Mouse (Mus musculus) liver, adult (tissue): ENCODE measurements around the gene Fndc5.

Experiments used
- GATA4 ChIP-seq: IDR thresholded peaks from 2 replicates; pipeline ENCODE4 v1.6.1; 2014; ENCODE audit warnings: mild to moderate bottlenecking, low read length; ENCODE audit not compliant: insufficient replicate concordance

Fndc5 gene

DNA sequence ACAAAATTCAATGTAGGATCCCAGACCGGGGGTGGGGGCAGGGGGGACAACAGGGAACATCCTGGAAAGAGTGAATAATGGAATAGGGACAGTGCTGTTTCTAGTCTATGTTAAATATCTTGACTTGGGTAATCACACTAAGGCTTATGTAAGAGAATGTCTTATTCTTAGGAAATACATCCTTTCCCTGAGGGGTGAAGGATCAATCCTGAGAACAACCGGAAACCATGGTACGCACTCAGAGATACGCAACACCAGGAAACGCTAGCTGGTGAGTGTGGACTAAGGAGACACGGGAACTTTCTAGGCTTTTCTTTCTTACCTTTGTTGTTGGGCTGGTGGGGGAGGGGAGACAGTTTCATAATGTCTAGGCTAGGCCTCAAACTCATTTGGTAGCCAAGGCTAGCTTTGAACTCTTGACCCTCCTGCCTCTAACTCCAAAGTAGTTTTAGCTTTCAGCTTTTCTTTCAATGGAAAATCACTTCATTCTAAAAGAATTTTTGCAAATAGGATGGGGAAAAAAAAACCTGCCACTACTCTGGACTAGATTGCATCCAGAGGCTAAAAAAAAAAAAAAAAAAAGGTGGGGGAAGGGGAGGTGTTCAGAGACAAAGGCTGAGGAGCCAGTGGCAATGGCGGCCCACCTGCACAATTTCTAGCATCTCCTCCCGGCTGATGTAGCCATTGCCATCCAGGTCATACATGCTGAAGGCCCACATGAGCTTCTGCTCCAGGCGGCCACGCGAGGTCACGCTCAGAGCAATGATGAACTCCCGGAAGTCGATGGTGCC, 18.9 kb upstream of the Fndc5 start:
- TF ChIP-seq GATA4, result no peak

DNA sequence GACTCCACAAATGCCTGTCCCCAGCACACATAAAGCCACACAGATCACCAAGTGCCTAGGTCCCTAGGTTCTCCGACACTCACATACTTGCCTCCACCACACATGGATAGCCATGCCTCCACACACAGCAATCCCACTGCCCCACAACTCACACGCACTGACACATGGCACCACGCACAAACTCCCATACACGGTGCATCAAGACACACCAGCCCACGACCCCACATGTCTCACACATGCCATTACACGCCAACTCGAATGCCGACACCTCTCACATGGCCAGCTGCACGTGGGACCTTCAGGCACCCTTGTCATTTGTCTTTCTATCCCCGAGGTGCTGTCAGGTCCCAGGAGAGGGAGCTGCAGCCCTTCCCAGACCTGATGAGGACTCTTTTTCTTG, 17.1 kb upstream of the Fndc5 start:
- no peak for TF ChIP-seq GATA4

DNA sequence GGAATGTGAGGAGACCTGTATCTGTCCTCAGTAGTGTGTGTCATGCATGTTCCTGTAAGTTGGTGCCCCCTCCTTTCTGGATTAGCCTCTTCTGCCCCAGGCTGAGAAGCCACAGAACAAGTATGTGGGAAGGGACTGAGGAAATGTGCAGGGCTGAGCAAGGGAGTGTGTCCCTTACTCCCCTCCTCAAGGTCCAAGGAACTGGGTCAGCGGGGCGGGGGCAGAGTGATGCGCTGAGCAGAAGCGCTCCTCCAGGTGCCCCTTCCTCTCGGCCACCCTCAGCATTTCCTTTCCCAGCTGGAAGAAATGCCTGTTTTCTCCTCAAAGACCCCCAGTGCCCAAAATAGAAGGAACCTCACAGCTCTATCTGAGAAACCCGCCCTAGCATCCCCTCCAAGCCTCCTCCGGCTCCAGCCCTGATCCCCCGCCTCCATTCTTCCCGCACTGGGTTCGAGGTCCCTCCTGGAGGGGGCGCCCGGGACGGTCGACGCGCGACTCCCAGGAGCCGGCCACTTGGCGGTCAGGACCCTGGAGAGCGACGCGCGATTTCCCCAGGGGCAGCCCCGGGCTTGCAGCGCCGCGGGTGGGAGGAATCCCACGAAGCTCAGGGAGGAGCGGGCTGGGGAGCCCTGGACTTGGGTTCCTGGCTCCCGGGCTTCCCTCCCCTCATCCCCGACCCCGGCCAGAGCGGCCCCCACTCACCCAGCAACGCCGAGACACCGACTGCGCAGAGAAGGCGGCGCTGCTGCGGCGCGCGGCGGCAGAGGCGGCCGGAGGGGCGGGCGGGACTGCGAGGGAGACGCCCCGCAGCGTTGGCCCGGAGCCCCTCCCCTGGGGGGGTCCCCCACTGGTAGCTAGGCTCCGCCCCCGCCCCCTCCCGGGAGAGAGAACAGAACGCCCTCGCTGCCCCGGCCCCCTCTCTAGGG, 16.0 kb upstream of the Fndc5 start:
- no peak for TF ChIP-seq GATA4

DNA sequence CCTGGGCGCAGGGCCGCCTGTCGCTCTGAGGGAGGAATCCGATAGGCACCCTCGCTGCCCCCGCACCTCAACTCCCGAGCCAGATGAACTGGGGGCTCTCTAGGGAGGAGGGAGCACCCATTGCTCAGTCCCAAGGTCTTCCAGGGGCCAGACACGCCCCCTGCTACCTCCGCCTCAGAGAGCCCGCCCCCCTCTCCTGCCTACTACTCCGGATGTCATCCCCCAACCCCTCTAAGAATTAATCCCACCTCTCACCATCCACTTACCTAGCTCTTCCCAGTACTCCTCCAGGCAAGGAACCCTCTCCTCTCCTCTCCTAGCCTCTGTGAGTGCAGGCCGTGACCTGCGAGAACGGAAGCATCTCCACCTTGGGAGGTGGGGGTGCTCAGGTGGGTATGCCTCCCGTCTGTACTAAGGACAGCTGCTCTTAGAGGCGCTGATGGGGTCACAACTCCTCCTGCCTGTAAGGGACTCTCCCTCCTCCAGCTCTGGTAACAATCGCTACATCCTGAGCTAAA, 15.2 kb upstream of the Fndc5 start, which contains the start of gene Hpca:
Gene Hpca, minus strand, starts transcription at position 468 of the 518 bp plus-strand sequence.
- no peak for TF ChIP-seq GATA4

DNA sequence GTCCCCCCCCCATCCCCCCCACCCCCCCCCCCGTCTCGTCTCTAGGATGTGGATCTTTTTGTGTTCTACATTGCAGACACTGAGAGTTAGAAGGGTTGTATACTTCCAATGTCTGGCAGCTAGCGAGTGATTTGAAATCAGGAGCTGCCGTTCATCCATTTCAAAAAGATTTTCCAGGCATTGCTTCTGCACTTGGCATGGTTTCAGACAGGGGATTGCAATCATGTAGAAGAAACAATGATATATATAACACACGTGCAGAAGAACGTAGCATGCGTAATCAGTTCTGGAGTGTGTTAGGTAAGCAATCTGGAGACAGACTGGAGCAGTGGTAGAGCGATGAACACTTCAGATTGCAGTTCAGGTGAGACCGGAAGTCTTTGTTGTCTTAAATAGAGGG, 14.7 kb upstream of the Fndc5 start:
- no peak for TF ChIP-seq GATA4

DNA sequence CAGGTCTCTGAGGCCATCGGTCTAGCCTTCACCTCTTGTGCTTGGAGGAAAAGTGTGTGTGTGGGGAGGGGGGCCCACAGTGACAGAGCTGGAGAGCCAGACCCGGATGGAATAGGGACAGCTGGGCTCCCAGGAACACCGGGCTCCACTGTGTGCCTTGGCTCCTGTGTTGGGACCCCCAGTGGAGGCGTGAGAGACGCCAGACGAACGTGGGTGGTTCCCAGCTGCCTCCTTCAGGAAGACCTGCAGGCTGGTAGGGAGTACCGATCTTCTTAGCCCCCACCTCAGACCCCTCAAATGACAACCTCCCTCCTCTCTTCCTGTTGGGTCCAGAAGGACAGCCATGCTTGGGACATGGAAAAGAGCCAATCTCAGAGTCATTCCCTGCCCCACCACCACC, 14.1 kb upstream of the Fndc5 start:
- TF ChIP-seq GATA4, result no peak

DNA sequence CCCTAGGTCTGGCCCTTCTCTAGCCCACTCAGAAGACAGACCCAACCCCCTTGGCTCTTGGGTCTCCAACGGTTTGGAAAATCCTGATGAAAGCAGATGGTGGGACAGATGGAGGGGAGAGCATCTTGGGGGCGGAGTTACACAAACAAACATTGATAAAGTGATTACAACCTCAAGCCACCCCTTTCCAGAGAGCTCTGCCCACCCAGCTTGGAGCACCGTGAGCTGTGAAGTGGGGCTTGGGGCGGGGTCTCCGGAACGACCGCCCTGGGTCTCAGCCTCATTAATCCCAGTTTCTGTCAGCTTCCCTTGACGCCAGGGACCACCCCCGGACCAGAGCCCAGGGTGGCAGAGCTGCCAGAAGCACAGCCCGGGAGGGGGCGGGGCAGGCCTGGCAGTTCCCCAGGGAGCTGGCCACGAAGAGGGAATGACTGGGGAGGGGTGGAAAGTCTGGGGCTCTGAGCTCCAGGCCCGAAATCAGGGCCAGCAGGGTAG, 12.1 kb upstream of the Fndc5 start:
- TF ChIP-seq GATA4, result no peak

DNA sequence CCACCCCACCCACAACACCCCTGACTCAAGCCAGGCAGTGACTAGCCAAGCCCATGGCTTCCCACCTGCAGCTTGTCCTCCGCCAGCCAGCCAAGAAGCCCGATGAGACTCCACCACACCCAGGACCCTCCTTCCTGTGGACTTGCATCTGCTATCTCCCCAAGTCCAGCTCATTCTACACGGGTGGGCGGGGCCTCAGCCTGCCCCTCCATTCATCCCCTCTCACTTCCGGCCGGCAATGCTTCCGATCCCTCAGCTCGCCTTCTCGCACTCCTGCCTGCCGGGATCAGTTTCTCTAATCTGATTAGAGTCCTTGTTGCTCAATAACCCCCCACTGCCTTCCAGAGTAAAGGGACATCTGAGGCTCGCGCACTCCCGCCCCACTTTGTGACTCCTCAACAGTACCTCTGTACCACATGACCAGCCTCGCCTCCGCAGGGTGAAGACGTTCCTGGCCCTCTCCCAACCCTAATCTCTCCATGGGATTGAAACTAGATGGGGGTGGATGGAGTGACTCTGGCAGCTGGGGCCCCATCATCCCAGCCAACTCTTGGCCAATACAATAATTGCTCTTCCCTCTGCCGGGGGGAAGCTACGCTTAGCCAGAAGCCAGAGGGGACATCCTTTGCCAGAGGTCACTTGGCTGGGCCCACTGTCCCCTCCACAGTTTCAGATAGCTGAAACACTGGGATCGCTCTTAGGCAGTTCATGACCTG, 10.9 kb upstream of the Fndc5 start:
- peak; percentile 8; the same call in 1 of the 2 replicates for TF ChIP-seq GATA4

DNA sequence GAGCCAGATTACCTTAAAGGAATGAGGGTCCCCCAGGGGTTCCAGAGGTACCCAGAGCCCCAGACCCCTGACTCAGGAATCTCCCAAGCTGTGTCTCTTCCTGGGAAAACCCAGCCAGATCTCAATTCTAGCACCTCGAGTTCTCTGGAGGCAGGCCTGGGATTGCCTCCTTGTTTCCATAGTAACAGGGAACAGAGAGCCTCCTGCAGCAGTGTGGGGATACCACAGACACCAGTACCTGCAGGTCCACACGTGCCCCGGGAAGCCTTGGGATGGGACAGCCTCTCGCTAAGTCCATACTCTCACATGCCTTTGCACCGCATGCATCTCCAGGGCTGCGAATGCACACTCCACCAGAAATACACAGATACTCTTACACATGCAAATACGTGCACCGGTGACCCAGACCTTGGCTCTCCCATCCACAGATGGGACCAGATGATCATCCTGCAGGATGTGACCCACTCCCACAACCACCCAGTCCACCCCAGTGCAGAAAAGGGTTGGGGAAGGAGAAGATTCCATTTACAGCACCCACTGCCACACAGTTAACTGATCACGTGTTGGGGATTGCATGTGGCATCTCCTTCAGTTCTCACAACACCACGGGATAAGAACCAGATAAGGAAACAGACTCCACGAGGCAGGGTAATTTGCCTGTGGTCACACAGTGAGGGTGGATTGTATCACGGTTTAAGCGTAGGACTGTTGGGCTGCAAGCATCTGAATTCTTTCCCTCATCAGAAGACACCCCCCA, 8.0 kb upstream of the Fndc5 start:
- TF ChIP-seq GATA4, result no peak

DNA sequence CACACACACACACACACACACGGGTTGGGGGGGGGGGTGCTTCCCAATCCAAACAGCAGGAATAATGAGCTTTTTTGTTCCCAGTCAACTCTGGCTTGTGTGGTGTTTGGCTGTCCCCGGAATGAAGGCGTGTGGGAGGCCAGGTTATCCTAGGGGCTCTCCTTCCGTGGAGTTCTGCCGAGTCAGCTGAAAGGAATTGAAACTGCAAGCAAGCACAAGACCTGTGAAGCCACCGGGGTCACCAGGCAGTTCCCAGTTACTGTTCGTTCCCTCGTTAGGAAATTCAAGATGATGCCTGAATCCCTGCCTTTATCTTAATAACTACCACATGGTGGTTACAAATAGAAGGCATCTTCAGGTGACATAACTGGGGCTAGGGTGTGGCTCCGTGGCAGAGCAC, 7.4 kb upstream of the Fndc5 start:
- no peak for TF ChIP-seq GATA4

DNA sequence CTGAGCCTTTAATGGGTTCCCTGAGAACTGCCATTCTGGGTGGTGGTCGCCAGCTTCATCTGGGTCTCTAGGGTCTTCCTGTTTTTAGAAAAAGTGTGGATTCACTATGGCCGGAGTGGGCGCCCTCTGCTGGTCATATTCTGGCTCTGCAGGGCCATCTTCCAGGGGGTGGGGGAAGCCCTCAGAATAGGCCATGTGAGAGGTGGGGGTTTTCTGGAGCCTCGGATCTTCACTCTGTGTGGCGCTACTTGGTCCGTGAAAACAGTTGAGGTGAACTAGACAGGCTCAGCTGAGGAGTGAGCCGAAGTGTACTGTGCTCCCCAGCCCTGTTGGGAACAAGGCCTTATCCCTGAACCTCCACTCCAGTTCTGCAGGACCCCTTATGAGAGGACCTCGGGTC, 6.7 kb upstream of the Fndc5 start:
- no peak for TF ChIP-seq GATA4

DNA sequence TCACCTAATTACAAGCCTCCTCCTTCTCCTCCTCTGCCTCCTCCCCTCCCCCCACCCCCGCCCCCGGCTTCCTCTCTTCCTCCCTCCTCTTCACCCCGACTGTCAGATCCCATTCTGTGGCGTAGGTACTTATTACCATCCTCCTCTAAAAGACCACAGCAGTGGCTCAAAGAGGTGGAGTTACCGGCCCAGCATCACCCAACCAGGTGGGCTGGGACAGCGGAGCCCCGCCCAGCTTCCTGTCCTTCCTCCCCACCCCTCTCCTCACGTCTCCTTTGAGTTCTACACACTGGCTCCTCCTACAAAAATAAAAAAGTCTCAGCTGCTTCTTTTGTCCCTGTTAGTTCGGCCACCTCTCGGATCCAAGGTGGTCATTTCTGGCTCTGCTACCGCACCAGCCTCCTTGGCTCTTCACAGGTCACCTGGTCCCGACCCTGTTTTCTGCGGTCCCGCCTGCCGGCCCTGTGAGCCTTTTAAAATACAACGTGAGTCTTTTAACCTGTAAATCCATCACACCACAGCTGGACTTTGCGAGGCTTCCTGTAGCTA, 6.0 kb upstream of the Fndc5 start:
- TF ChIP-seq GATA4, result no peak

DNA sequence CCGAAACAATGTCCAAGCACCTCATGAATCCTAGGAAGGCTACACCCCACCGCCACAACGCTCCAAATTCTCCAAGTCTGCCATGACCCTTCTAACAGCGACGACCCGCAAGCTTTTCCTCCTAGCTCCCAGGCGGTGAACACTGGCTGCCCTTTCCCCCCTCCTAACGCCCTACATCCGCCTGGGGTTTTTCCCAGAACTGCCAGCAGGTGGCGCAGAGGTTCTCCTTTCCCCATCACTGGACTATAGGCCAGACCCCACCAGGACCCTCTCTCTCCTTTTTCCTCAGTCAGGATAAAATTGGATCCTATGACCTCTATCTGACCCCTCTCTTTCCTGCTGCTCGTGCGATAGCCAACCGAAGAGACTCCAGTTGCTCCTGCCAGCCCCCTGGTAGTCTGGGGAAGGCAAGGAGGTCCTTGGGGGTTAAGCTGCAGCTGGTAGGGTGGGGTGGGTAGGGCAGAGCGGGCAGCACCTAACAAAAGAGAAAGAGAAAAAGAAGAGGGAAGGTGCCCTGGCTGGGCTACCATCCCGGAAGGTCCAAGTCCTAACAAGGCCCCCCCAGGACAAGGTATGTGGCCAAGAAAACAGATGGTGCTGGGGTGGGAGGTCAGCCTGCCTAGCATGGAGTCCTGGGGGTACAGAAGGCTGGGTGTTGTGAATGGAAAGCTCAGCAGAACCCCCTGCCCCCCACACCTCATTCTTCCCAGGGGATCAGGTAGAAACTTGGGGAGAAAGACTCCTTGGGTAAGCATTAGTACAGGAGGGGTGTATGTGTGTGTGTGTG, 1.8 kb upstream of the Fndc5 start:
- no peak for TF ChIP-seq GATA4

DNA sequence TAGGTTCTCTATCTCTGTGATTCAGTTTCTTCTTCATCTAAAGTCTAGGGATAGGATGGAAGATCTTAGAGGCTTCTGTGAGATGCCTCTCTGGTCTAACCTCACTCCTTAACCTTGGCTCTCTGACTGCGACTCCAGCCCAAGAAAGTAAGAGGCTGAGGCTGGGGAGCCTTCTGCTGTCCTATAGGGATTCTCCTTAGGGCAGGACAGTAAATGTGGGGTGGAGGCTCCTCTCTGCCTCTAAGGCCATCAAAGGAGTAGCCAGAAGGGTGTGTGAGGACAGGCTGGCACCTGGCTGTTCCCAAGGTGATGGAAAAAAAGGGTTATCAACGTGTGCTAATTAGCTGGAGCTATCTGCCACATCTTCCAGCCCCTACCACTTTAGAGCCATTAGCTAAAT, 1.2 kb upstream of the Fndc5 start:
- TF ChIP-seq GATA4, result no peak

DNA sequence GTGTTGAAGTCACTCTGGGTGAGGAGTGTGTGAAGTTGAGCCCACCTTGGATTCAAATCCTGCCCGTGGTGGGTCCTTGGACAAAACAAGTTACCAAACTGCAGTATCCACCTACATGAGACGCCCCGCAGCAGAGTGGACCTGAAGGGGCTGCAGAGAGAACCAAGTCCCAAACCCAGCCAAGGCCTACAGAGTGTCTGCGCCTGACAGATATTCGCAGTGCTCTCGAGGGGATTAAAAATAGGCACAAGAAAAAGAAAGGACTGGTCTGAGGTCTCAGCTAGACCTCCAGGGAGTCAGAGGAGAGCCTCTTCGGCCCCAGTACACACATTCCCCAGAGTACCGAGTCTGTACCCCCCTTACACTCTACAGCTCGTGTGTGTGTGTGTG, 615 bp upstream of the Fndc5 start:
- TF ChIP-seq GATA4, result no peak
